Mouse (Mus musculus) heart, embryonic 14.5 days (tissue): ENCODE measurements around the gene Filip1. TPM values are rescaled to one million over a fixed set of nuclear protein-coding genes. Genes with fewer than 3 reads are reported as not detected.

ENCODE experiments used
- ATAC-seq: fragments of 200-750 bp; cut with Nextera tagmentation; 2 replicates; pipeline ENCODE4 v1.8.0; 2017; ENCODE audit warnings: low read depth, moderate TSS enrichment; ENCODE audit not compliant: insufficient number of reproducible peaks, insufficient read depth, low FRiP score
- H3K27ac ChIP-seq, 2 experiments: fragments of 200-500 bp in 1 of 2; fragments of 300-500 bp in 1 of 2; sonication (generic) in 1 of 2; replicated peaks in 1 of 2; 2 replicates each; pipeline ENCODE4 v1.5.1; 2012 to 2014; ENCODE audit warnings: low read depth in 2 of 2, low read length in 2 of 2, control low read depth in 1 of 2, mild to moderate bottlenecking in 1 of 2, mixed read lengths in 1 of 2; ENCODE audit not compliant: control insufficient read depth in 1 of 2, insufficient read depth in 1 of 2
- H3K27me3 ChIP-seq: fragments of 300-500 bp; sonication (generic); 2 replicates; pipeline ENCODE4 v1.6.1; 2014; ENCODE audit warnings: mild to moderate bottlenecking, low read length, control low read depth; ENCODE audit not compliant: control insufficient read depth, insufficient read depth
- H3K36me3 ChIP-seq: fragments of 300-500 bp; sonication (generic); 2 replicates; pipeline ENCODE4 v1.6.1; 2014; ENCODE audit warnings: mild to moderate bottlenecking, control low read depth, low read length, mixed read lengths; ENCODE audit not compliant: control insufficient read depth, insufficient read depth
- H3K4me1 ChIP-seq, 2 experiments: fragments of 200-500 bp in 1 of 2; fragments of 300-500 bp in 1 of 2; sonication (generic) in 1 of 2; 2 replicates each; pipeline ENCODE4 v1.6.1; 2012 to 2014; ENCODE audit warnings: low read length in 2 of 2, control low read depth in 1 of 2, mixed read lengths in 1 of 2; ENCODE audit not compliant: control insufficient read depth in 2 of 2, insufficient read depth in 2 of 2
- H3K4me2 ChIP-seq: fragments of 300-500 bp; sonication (generic); 2 replicates; pipeline ENCODE4 v1.6.1; 2014; ENCODE audit warnings: mild to moderate bottlenecking, low read length
- H3K4me3 ChIP-seq, 2 experiments: fragments of 200-500 bp in 1 of 2; fragments of 300-500 bp in 1 of 2; sonication (generic) in 1 of 2; 2 replicates each; pipeline ENCODE4 v1.5.1; 2012 to 2014; ENCODE audit warnings: low read length in 2 of 2, mild to moderate bottlenecking in 2 of 2, control low read depth in 1 of 2, low read depth in 1 of 2, moderate library complexity in 1 of 2; ENCODE audit not compliant: control insufficient read depth in 1 of 2, insufficient read depth in 1 of 2
- H3K9ac ChIP-seq: fragments of 300-500 bp; sonication (generic); 2 replicates; pipeline ENCODE4 v1.6.1; 2014; ENCODE audit warnings: mild to moderate bottlenecking, low read length
- H3K9me3 ChIP-seq: fragments of 300-500 bp; sonication (generic); 2 replicates; pipeline ENCODE4 v1.6.1; 2016; ENCODE audit warnings: low read length, control low read depth; ENCODE audit not compliant: control insufficient read depth
- WGBS: fragments of 180-500 bp; shearing (Covaris S2); extraction: QIAGEN DNeasy Blood & Tissue Kit; methylation state at CpG from one replicate; pipeline ENCODE4 v1.1.7; 2014; 5-methylcytosine and 5-hydroxymethylcytosine counted together
- polyA plus RNA-seq: library from polyadenylated mRNA; unstranded; fragments of >200 nt; fragmentation: Nextera tagmentation; extraction: Ambion mirVana; gene quantifications from 2 replicates; pipeline ENCODE4 v1.2.1, GENCODE M21; 2014

Filip1 gene
- polyA plus RNA-seq, 1 experiment from 2014 or later: 33.9 TPM

DNA sequence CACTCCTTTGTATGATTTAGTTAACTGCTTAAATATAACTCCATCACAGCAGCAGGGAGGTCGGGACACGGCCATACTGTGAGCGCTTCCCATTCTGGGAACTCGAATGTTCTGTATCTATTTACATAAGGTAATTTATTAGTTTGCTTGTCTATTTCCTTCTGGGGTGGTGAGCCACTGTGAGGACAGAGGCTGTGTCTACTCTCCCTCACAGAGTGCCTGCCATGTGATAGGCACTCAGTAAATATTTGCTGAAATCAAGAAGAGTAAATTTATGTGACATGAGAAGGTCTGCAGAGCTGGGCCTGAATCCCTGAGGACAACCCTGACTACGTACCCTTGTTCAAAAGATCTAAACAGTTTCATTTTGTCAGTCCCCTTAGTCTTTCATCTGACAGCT is 143.1 kb downstream of the Filip1 start:
- WGBS: 82% methylated on average over 5 of the region's 5 CpGs
- Histone ChIP-seq H3K4me3 (no peak overlapping the region), H3K4me1 (peaks cover 9 to 14% of the 10 kb centered on the region in 2 experiments; a peak in 3 of 4 replicates), H3K36me3 (no peaks in the 10 kb centered on the region), H3K27ac (no peak overlapping the region), H3K9ac (no peak overlapping the region), H3K4me2 (no peak overlapping the region), H3K9me3 (no peaks in the 10 kb centered on the region), H3K27me3 (no peaks in the 10 kb centered on the region)
- ATAC-seq: no peak

- no peak overlapping the region for H3K9ac ChIP-seq
- H3K4me3 ChIP-seq: no peak overlapping the region
- H3K27ac ChIP-seq: no peak overlapping the region
- no peak overlapping the region for H3K4me2 ChIP-seq
- H3K9me3 ChIP-seq: no peaks in the 10 kb centered on the region
- H3K27me3 ChIP-seq: no peaks in the 10 kb centered on the region
- H3K36me3 ChIP-seq: 0 out of 2 replicates have a peak, but pooled peaks cover 4% of the 10 kb centered on the region
- 68% methylated on average over 7 of the region's 7 CpGs for WGBS
- no peak for ATAC-seq
- H3K4me1 ChIP-seq: peaks cover 7 to 8% of the 10 kb centered on the region in 2 experiments; a peak in 2 of 4 replicates
Measured at GRCm38 (mm10) chr9:79865998-79866397, 146.7 kb downstream of the Filip1 start.

GRCm38 (mm10) chr9:79862544-79862943 is 150.1 kb downstream of the Filip1 start:
- WGBS: 54% methylated on average over 6 of the region's 6 CpGs
- Histone ChIP-seq H3K9me3 (no peaks in the 10 kb centered on the region), H3K36me3 (peaks cover 19% of the 10 kb centered on the region; the same call in 1 of the 2 replicates), H3K4me2 (no peak overlapping the region), H3K4me1 (no peaks in the 10 kb centered on the region), H3K9ac (no peak overlapping the region), H3K4me3 (no peak overlapping the region), H3K27ac (no peak overlapping the region), H3K27me3 (no peaks in the 10 kb centered on the region)
- no peak for ATAC-seq

DNA sequence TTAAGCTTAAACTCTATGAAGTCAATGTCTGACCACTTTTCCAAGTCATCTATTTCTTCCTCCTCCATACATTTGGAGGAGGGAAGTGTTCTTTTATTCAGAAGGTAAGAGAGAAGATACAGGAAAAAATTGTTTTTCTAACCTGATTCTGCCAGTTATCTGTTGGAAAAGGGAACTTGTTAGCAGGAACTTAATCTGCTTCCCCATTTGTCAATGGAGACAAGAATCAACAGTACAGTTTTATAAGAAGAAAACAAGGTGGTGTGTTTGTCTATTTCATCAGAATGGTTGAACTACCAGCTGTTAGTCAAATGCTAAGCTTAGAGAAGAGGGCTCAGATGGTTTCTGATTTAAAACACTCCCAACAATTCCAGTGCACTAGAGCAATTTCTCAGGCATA is 165.6 kb downstream of the Filip1 start:
- H3K4me1 ChIP-seq: no peaks in the 10 kb centered on the region
- no peaks in the 10 kb centered on the region for H3K9me3 ChIP-seq
- no peak overlapping the region for H3K27ac ChIP-seq
- no peaks in the 10 kb centered on the region for H3K27me3 ChIP-seq
- no peak for ATAC-seq
- no peak overlapping the region for H3K4me2 ChIP-seq
- H3K36me3 ChIP-seq: peaks cover 27% of the 10 kb centered on the region
- H3K4me3 ChIP-seq: no peak overlapping the region
- no peak overlapping the region for H3K9ac ChIP-seq

GRCm38 (mm10) chr9:79842615-79843014 is 170.0 kb downstream of the Filip1 start:
- Histone ChIP-seq H3K4me3 (no peak overlapping the region), H3K4me2 (no peak overlapping the region), H3K4me1 (no peaks in the 10 kb centered on the region), H3K9me3 (no peaks in the 10 kb centered on the region), H3K27ac (no peak overlapping the region), H3K36me3 (0 out of 2 replicates have a peak, but pooled peaks cover 15% of the 10 kb centered on the region), H3K9ac (no peak overlapping the region), H3K27me3 (no peaks in the 10 kb centered on the region)
- WGBS: 81% methylated on average over 6 of the region's 6 CpGs
- ATAC-seq: no peak

- no peaks in the 10 kb centered on the region for H3K27me3 ChIP-seq
- H3K27ac ChIP-seq: no peak overlapping the region
- no peak overlapping the region for H3K4me3 ChIP-seq
- no peaks in the 10 kb centered on the region for H3K9me3 ChIP-seq
- H3K9ac ChIP-seq: no peak overlapping the region
- no peak overlapping the region for H3K4me2 ChIP-seq
- no peaks in the 10 kb centered on the region for H3K4me1 ChIP-seq
- peaks cover 13% of the 10 kb centered on the region; the same call in 1 of the 2 replicates for H3K36me3 ChIP-seq
- ATAC-seq: no peak
Measured at GRCm38 (mm10) chr9:79842028-79842427, 170.6 kb downstream of the Filip1 start.

DNA sequence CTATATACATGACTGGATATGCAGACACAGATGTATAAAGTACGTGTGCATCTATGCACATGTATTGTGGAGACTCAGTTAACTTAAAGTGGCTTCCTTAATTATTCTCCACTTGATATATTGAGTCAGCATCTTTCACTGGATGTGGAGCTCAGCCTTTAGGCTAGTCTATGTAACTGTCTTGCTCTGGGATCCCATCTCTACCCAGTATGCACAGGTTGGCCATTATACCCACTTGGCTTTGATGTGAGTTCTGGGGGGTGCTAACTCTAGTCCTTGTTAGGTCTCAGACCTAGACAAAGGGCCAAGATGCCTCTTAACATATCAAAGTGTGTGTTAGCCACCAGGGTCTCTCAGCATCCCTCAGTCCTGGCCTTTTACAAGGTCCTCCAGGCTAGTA is 181.4 kb downstream of the Filip1 start:
- Histone ChIP-seq H3K4me3 (no peak overlapping the region), H3K27ac (no peak overlapping the region), H3K36me3 (0 out of 2 replicates have a peak, but pooled peaks cover under 1% of the 10 kb centered on the region), H3K4me2 (no peak overlapping the region), H3K9ac (no peak overlapping the region), H3K27me3 (no peaks in the 10 kb centered on the region), H3K4me1 (peaks cover 5 to 13% of the 10 kb centered on the region in 2 experiments), H3K9me3 (no peaks in the 10 kb centered on the region)
- ATAC-seq: no peak
- 89% methylated on average over 1 of the region's 1 CpGs for WGBS

GRCm38 (mm10) chr9:79830874-79831273 is 181.8 kb downstream of the Filip1 start:
- no peaks in the 10 kb centered on the region for H3K9me3 ChIP-seq
- H3K27ac ChIP-seq: no peak overlapping the region
- no peak overlapping the region for H3K9ac ChIP-seq
- H3K4me1 ChIP-seq: peaks cover 5 to 13% of the 10 kb centered on the region in 2 experiments
- no peaks in the 10 kb centered on the region for H3K27me3 ChIP-seq
- ATAC-seq: no peak
- H3K4me2 ChIP-seq: no peak overlapping the region
- H3K36me3 ChIP-seq: no peaks in the 10 kb centered on the region
- WGBS: 38% methylated on average over 4 of the region's 4 CpGs
- no peak overlapping the region for H3K4me3 ChIP-seq
